Mouse (Mus musculus) brain, embryonic 14.5 days (tissue): ENCODE data around the gene Dcaf5.

ENCODE experiments used
- CTCF ChIP-seq: fragments of 200-500 bp; IDR thresholded peaks from 2 replicates; pipeline ENCODE4 v1.5.1; 2012; ENCODE audit warnings: inconsistent platforms, mild to moderate bottlenecking, moderate library complexity, borderline replicate concordance; ENCODE audit not compliant: insufficient read depth, insufficient read length; ENCODE audit errors: extremely low read depth
- POLR2A ChIP-seq: fragments of 200-500 bp; IDR thresholded peaks from 2 replicates; pipeline ENCODE4 v1.6.1; 2012; ENCODE audit warnings: mild to moderate bottlenecking, inconsistent platforms, borderline replicate concordance; ENCODE audit not compliant: poor library complexity, insufficient read depth, insufficient read length, severe bottlenecking; ENCODE audit errors: extremely low read depth

DNA sequence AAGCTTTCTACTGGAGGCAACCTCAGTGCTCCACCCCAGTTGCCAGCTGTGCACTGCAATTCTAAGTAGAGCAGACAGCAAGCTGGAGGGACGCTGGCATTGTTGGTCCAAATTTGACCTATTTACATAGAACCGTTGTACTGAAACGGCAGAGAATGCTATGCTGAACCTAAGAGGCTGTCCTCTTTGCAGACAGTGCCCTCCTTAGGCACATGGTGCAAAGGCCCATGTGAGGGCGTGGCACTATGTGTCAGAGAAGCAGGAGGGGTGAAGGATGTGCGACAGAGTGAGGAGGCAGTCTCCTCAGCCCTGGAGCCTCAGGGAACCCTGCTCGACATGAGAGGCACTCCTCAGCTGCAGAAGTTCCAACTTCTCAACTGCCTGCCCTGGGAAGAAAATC, 40.0 kb downstream of the Dcaf5 start:
- TF ChIP-seq POLR2A = no peak
- no peak for TF ChIP-seq CTCF
